Mouse (Mus musculus) heart, embryonic 16.5 days (tissue): Measurements from ENCODE around the gene Tma7. TPM values are rescaled to one million over a fixed set of nuclear protein-coding genes. Genes with fewer than 3 reads are reported as not detected.

ENCODE experiments used
- ATAC-seq: fragments of 200-750 bp; cut with Nextera tagmentation; replicated peaks from 2 replicates; pipeline ENCODE4 v1.8.0; 2017; ENCODE audit warnings: moderate number of reproducible peaks; ENCODE audit not compliant: insufficient read depth, low FRiP score; ENCODE audit errors: extremely low read depth
- H3K27ac ChIP-seq: fragments of 300-500 bp; sonication (generic); 2 replicates; pipeline ENCODE4 v1.5.1; 2014; ENCODE audit warnings: mild to moderate bottlenecking, low read length, control low read depth, moderate library complexity
- H3K27me3 ChIP-seq: fragments of 300-500 bp; sonication (generic); 2 replicates; pipeline ENCODE4 v1.6.1; 2014; ENCODE audit warnings: low read length, mixed read lengths; ENCODE audit not compliant: control insufficient read depth, insufficient read depth
- H3K36me3 ChIP-seq: fragments of 300-500 bp; sonication (generic); 2 replicates; pipeline ENCODE4 v1.6.1; 2014; ENCODE audit not compliant: control insufficient read depth, insufficient read depth
- H3K4me1 ChIP-seq: fragments of 300-500 bp; sonication (generic); 2 replicates; pipeline ENCODE4 v1.6.1; 2014; ENCODE audit warnings: low read length, mixed read lengths; ENCODE audit not compliant: control insufficient read depth, insufficient read depth
- H3K4me2 ChIP-seq: fragments of 300-500 bp; sonication (generic); 2 replicates; pipeline ENCODE4 v1.6.1; 2014; ENCODE audit warnings: low read depth, mild to moderate bottlenecking, control low read depth, low read length
- H3K4me3 ChIP-seq: fragments of 300-500 bp; sonication (generic); 2 replicates; pipeline ENCODE4 v1.5.1; 2014; ENCODE audit warnings: mild to moderate bottlenecking, control low read depth, low read length
- H3K9ac ChIP-seq: fragments of 300-500 bp; sonication (generic); 2 replicates; pipeline ENCODE4 v1.6.1; 2014; ENCODE audit warnings: low read length, control low read depth
- H3K9me3 ChIP-seq: fragments of 300-500 bp; sonication (generic); replicated peaks from 2 replicates; pipeline ENCODE4 v1.6.1; 2016; ENCODE audit warnings: low read length; ENCODE audit not compliant: control insufficient read depth
- WGBS: fragments of 180-500 bp; shearing (Covaris S2); extraction: QIAGEN DNeasy Blood & Tissue Kit; methylation state at CpG from one replicate; pipeline ENCODE4 v1.1.7; 2014; 5-methylcytosine and 5-hydroxymethylcytosine counted together
- polyA plus RNA-seq: library from polyadenylated mRNA; unstranded; fragments of >200 nt; fragmentation: Nextera tagmentation; extraction: Ambion mirVana; gene quantifications from 2 replicates; pipeline ENCODE4 v1.2.1, GENCODE M21; 2015

The Tma7 gene
- polyA plus RNA-seq, 1 experiment from 2014 or later = 431 TPM

GRCm38 (mm10) chr9:109049316-109049715 lies 33.1 kb downstream of the Tma7 start:
- Histone ChIP-seq H3K4me3 (no peak overlapping the region), H3K27me3 (no peaks in the 10 kb centered on the region), H3K4me2 (no peak overlapping the region), H3K4me1 (0 out of 2 replicates have a peak, but pooled peaks cover 3% of the 10 kb centered on the region), H3K9ac (no peak overlapping the region), H3K9me3 (no peaks in the 10 kb centered on the region), H3K36me3 (peaks cover 7% of the 10 kb centered on the region; the same call in 1 of the 2 replicates), H3K27ac (no peak overlapping the region)
- 73% methylated on average over 7 of the region's 7 CpGs for WGBS
- no peak for ATAC-seq

GRCm38 (mm10) chr9:109046306-109046705 lies 36.1 kb downstream of the Tma7 start:
- Histone ChIP-seq H3K27me3 (no peaks in the 10 kb centered on the region), H3K4me2 (no peak overlapping the region), H3K4me3 (no peak overlapping the region), H3K9ac (no peak overlapping the region), H3K9me3 (no peaks in the 10 kb centered on the region), H3K36me3 (peaks cover 5% of the 10 kb centered on the region; the same call in 1 of the 2 replicates), H3K27ac (no peak overlapping the region), H3K4me1 (peaks cover under 1% of the 10 kb centered on the region; the same call in 1 of the 2 replicates)
- WGBS = 42% methylated on average over 5 of the region's 5 CpGs
- no peak for ATAC-seq

- H3K36me3 ChIP-seq = 0 out of 2 replicates have a peak, but pooled peaks cover under 1% of the 10 kb centered on the region
- no peaks in the 10 kb centered on the region for H3K27me3 ChIP-seq
- peak overlapping the region; percentile 81; the same call in 1 of the 2 replicates for H3K4me2 ChIP-seq
- no peak for ATAC-seq
- WGBS = 33% methylated on average over 7 of the region's 7 CpGs
- no peak overlapping the region for H3K27ac ChIP-seq
- H3K4me3 ChIP-seq = peak overlapping the region; percentile 5; the same call in 1 of the 2 replicates
- H3K9me3 ChIP-seq = no peaks in the 10 kb centered on the region
- H3K9ac ChIP-seq = peak overlapping the region; percentile 49; the same call in 1 of the 2 replicates
- peaks cover 22% of the 10 kb centered on the region for H3K4me1 ChIP-seq
Observed at GRCm38 (mm10) chr9:109041351-109041750, 41.0 kb downstream of the Tma7 start.

- H3K27me3 ChIP-seq = no peaks in the 10 kb centered on the region
- peak overlapping the region; percentile 49 for H3K9ac ChIP-seq
- no peak overlapping the region for H3K27ac ChIP-seq
- peak overlapping the region; percentile 81 for H3K4me2 ChIP-seq
- 0 out of 2 replicates have a peak, but pooled peaks have one; percentile 23 for ATAC-seq
- H3K4me3 ChIP-seq = peak overlapping the region; percentile 5; the same call in 1 of the 2 replicates
- H3K4me1 ChIP-seq = peaks cover 22% of the 10 kb centered on the region
- H3K36me3 ChIP-seq = no peaks in the 10 kb centered on the region
- no peaks in the 10 kb centered on the region for H3K9me3 ChIP-seq
- 22% methylated on average over 6 of the region's 6 CpGs for WGBS
Observed at GRCm38 (mm10) chr9:109040906-109041305, 41.5 kb downstream of the Tma7 start.

GRCm38 (mm10) chr9:109040216-109040615 lies 42.2 kb downstream of the Tma7 start:
- ATAC-seq = no peak
- no peaks in the 10 kb centered on the region for H3K36me3 ChIP-seq
- H3K4me3 ChIP-seq = peak overlapping the region; percentile 5; the same call in 1 of the 2 replicates
- no peak overlapping the region for H3K9ac ChIP-seq
- peak overlapping the region; percentile 81 for H3K4me2 ChIP-seq
- WGBS = 74% methylated on average over 8 of the region's 8 CpGs
- peaks cover 22% of the 10 kb centered on the region for H3K4me1 ChIP-seq
- H3K27ac ChIP-seq = no peak overlapping the region
- H3K9me3 ChIP-seq = no peaks in the 10 kb centered on the region
- no peaks in the 10 kb centered on the region for H3K27me3 ChIP-seq

- Histone ChIP-seq H3K4me3 (peak overlapping the region; percentile 77), H3K27me3 (no peaks in the 10 kb centered on the region), H3K9me3 (no peaks in the 10 kb centered on the region), H3K4me1 (peaks cover 22% of the 10 kb centered on the region), H3K9ac (no peak overlapping the region), H3K27ac (no peak overlapping the region), H3K36me3 (no peaks in the 10 kb centered on the region), H3K4me2 (peak overlapping the region; percentile 81)
- WGBS = 70% methylated on average over 4 of the region's 4 CpGs
- ATAC-seq = no peak
Observed at GRCm38 (mm10) chr9:109039681-109040080, 42.7 kb downstream of the Tma7 start.

GRCm38 (mm10) chr9:109038901-109039364 lies 43.5 kb downstream of the Tma7 start:
- WGBS = 20% methylated on average over 8 of the region's 8 CpGs
- no peaks in the 10 kb centered on the region for H3K27me3 ChIP-seq
- no peaks in the 10 kb centered on the region for H3K9me3 ChIP-seq
- peaks cover 22% of the 10 kb centered on the region for H3K4me1 ChIP-seq
- peak overlapping the region; percentile 85 for H3K9ac ChIP-seq
- no peaks in the 10 kb centered on the region for H3K36me3 ChIP-seq
- H3K4me2 ChIP-seq = peak overlapping the region; percentile 81
- peak; percentile 63 for ATAC-seq
- peak overlapping the region; percentile 77 for H3K4me3 ChIP-seq
- H3K27ac ChIP-seq = peak overlapping the region; percentile 82

DNA sequence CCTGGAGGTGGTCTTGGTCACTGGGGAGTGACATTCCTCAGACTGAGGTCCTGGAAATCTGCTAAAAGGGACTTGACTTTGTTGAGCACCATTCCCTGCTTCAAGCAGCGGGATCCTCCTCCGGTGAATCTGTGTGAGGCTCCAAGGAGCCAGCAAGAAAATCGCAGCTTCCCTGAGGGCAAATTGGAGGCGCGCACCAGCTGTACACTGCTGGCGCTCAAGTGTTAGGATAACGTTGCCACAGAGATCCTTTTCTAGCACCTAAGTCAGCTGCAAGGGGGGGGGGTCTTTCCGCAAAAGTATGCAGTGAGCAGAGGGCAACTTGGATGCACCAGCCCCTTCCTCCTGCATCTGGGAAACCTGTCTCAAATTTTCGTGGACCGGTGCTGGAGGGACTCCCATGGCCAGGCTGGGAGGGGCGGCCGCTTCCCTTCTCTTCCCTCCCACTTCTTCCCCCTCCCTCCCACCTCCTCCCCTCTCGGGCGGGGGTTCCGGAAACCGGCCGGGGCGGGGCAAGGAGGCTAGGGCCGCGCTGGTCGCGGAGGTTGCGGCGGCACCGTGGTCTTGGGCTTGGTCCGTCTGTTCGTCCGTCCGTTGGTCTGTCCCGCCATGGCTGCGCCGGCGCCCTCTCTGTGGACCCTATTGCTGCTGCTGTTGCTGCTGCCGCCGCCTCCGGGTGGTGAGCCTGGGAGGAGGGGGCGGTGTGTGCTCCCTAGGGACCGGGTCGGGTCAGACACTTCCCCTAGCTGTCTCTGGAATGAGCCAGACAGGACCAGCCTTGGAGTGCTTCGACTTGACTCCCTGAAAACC lies 44.1 kb downstream of the Tma7 start, which contains the start of gene Shisa5:
TSS of gene Shisa5 (plus strand) at position 480 of the 810 bp plus-strand sequence.
- under 1% methylated on average over 40 of the region's 40 CpGs for WGBS
- Histone ChIP-seq H3K4me3 (peak within 1 kb of the TSS; percentile 77), H3K9ac (peak within 1 kb of the TSS; percentile 85), H3K4me1 (peaks cover 22% of the 10 kb centered on the region), H3K9me3 (no peaks in the 10 kb centered on the region), H3K4me2 (peak within 1 kb of the TSS; percentile 81), H3K27ac (peak within 1 kb of the TSS; percentile 82), H3K36me3 (no peaks in the 10 kb centered on the region), H3K27me3 (no peaks in the 10 kb centered on the region)
- ATAC-seq = peak; percentile 88

DNA sequence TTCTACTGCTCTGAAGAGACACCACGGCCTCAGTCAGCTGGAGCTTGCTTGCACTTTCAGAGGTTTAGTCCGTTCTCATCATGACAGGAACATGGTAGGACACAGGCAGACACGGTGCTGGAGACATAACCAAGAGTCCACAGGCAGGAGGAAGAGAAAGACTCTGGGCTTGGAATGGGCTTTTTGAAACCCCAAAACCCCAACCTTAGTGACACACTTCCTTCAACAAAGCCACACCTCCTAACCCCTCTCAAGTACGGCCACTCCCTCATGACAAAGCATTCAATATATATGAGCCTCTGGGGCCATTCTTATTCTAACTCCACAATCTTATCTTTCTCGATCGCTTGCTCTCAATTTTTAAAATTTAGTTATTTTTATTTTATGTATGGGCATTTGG lies 50.0 kb downstream of the Tma7 start:
- no peak overlapping the region for H3K4me3 ChIP-seq
- no peak overlapping the region for H3K9ac ChIP-seq
- no peak overlapping the region for H3K4me2 ChIP-seq
- no peak overlapping the region for H3K27ac ChIP-seq
- peaks cover 2% of the 10 kb centered on the region; the same call in 1 of the 2 replicates for H3K4me1 ChIP-seq
- H3K27me3 ChIP-seq = no peaks in the 10 kb centered on the region
- 77% methylated on average over 6 of the region's 6 CpGs for WGBS
- no peaks in the 10 kb centered on the region for H3K36me3 ChIP-seq
- no peaks in the 10 kb centered on the region for H3K9me3 ChIP-seq
- ATAC-seq = no peak
